Mouse (Mus musculus) mesoderm, embryonic 11.5 days (tissue): ENCODE results near the gene Gm4969.
"Not testable (repeated sequence)": the region's sequence is repeated elsewhere in the genome, so short reads cannot be mapped to it uniquely, and the experiment has no call there.

Source experiments
- DNase-seq: peaks from one replicate; pipeline ENCODE4 v3.0.0-alpha.2; 2012; ENCODE audit warnings: low read depth, low spot score

The Gm4969 gene

DNA sequence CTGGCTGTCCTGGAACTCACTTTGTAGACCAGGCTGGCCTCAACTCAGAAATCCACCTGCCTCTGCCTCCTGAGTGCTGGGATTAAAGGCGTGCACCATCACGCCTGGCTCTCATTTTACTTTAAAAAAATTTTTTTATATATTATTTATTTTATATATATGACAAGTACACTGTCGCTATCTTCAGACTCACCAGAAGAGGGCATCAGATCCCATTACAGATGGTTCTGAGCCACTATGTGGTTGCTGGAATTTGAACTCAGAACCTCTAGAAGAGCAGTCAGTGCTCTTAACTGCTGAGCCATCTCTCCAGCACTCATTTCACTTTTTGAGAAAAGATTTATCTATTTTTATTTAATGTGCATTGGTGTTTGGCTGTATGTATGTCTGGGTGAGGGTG lies 47.1 kb downstream of the Gm4969 start:
- not testable (repeated sequence) for DNase-seq

DNA sequence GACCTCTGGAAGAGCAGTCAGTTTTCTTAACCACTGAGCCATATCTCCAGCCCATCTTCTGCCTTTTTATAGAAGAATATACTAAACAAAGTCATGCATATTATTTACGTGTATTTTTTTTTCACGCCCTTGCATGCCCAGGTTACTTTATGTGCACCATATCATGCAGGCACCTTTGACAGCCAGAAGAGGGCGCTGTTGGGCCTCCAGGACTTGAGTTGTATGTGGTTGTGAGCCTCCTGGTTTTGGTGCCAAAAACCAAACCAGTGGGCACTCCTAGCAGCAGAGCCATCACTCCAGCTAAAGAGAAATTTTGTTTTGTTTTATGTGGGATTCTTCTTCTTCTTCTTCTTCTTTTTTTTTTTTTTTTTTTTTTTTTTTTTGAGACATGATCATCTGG lies 48.7 kb downstream of the Gm4969 start:
- no peak for DNase-seq

- peak; percentile 79 for DNase-seq
Observed at GRCm38 (mm10) chr7:19068707-19069106, 49.5 kb downstream of the Gm4969 start.

GRCm38 (mm10) chr7:19067935-19068334 lies 50.2 kb downstream of the Gm4969 start:
- no peak for DNase-seq

GRCm38 (mm10) chr7:19067063-19067462 lies 51.1 kb downstream of the Gm4969 start:
- DNase-seq, result no peak

DNA sequence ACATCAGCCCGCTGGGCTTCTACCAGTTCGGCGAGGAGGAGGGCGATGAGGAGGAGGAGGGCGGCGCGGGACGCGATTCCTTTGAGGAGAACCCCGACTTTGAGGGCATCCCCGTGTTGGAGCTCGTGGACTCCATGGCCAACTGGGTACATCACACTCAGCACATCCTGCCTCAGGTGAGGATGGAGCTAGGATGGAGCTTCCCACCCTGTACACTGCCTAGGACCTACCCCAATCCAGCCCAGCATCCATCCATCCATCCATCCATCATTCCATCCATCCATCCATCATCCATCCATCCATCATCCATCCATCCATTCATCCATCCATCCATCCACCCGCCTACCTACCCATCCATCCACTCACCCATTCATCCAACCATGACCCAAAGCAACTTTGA lies 52.3 kb downstream of the Gm4969 start:
- DNase-seq, result no peak

DNA sequence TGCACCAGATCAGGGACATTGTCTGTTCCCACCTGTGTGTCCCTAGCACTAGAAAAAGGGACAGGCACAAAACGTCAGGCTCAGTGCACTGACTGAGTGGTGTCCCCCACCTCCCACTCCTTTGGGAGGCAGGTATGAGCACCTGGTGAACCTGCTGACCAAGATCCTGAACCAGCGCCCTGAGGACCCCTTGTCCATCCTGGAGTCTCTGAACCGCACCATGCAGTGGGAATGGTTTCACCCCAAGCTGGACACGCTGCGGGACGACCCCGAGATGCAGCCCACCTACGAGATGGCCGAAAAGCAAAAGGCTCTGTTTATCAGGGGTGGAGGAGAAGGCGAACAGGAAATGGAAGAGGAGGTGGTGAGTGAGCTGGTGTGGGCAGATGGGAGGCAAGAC lies 60.8 kb downstream of the Gm4969 start:
- DNase-seq, result no peak

DNA sequence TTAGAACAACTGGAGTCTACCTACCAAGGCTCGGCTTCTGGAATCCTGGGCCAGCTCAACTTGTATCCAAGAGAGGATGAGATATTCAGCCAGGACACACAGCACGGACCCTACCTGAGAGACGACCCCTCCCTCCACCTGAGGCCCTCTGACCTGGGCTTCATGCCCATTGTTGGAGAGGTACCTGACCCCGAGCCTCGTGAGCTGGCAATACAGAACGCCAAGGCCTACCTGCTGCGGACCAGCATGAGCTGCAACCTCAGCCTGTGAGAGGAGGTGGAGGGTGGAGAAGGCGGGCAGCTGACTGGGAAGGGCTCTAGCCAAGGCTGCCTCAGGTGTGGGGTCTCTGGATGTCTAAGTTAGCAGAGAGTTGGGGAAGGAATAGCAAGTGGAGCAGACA lies 63.1 kb downstream of the Gm4969 start:
- DNase-seq, result no peak

DNA sequence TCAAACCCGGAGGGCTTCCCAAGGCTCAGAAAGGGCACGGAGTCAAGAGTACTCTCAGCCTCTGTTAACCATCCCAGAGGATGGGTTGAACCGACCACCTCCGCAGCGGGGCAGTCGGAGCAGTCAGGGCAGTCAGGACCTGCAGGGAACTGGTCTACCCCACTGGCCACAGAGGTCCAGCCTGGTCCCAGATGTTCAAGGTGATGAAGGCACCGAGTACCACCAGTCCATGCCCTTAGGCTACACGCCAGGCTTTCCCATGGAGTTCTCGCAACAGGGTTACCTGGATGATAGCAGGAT lies 63.4 kb downstream of the Gm4969 start:
- no peak for DNase-seq

- peak; percentile 73 for DNase-seq
Observed at GRCm38 (mm10) chr7:19054047-19054776, 64.0 kb downstream of the Gm4969 start, which contains the start of gene Rsph6a. TSS of gene Rsph6a (plus strand) at chr7:19054690.

- DNase-seq, result no peak
Observed at GRCm38 (mm10) chr7:19053136-19053532, 65.0 kb downstream of the Gm4969 start.

- DNase-seq, result no peak
Observed at GRCm38 (mm10) chr7:19052345-19053135, 65.6 kb downstream of the Gm4969 start.

GRCm38 (mm10) chr7:19051161-19051560 lies 67.0 kb downstream of the Gm4969 start:
- no peak for DNase-seq

GRCm38 (mm10) chr7:19050172-19050571 lies 68.0 kb downstream of the Gm4969 start:
- no peak for DNase-seq

GRCm38 (mm10) chr7:19049252-19049651 lies 68.9 kb downstream of the Gm4969 start:
- DNase-seq, result no peak
